Mouse (Mus musculus) MEL (cell line): Measurements from ENCODE around the gene Gid4. TPM values are rescaled to one million over a fixed set of nuclear protein-coding genes. Genes with fewer than 3 reads are reported as not detected.

Experiments
- DNase-seq: peaks from one replicate; pipeline ENCODE4 v3.0.0; 2011; ENCODE audit warnings: low read depth, low spot score
- H3K27ac ChIP-seq: 2 replicates; pipeline ENCODE4 v1.5.1; 2012; ENCODE audit warnings: low read depth, mild to moderate bottlenecking, control low read depth, low read length, moderate library complexity; ENCODE audit not compliant: control insufficient read depth
- H3K27me3 ChIP-seq, 2 experiments: fragments of 150-350 bp in 1 of 2; sonication (generic) in 1 of 2; 2 replicates each; pipeline ENCODE4 v1.6.1; 2012; ENCODE audit warnings: low read length in 2 of 2, mild to moderate bottlenecking in 2 of 2, improper control_type of control experiment in 1 of 2, moderate library complexity in 1 of 2; ENCODE audit not compliant: insufficient read depth in 2 of 2, control insufficient read depth in 1 of 2
- H3K36me3 ChIP-seq, 2 experiments: 2 replicates each; pipeline ENCODE4 v1.6.1; 2012 to 2014; ENCODE audit warnings: low read length in 2 of 2, improper control_type of control experiment in 1 of 2, inconsistent platforms in 1 of 2, mild to moderate bottlenecking in 1 of 2; ENCODE audit not compliant: insufficient read depth in 2 of 2, control insufficient read depth in 1 of 2
- H3K4me1 ChIP-seq, 2 experiments: fragments of 150-350 bp in 1 of 2; sonication (generic) in 1 of 2; 2 replicates each; pipeline ENCODE4 v1.6.1; 2012; ENCODE audit warnings: low read length in 2 of 2, improper control_type of control experiment in 1 of 2, mild to moderate bottlenecking in 1 of 2; ENCODE audit not compliant: insufficient read depth in 2 of 2, control insufficient read depth in 1 of 2
- H3K4me3 ChIP-seq, 2 experiments: fragments of 150-350 bp in 1 of 2; sonication (generic) in 1 of 2; 2 replicates each; pipeline ENCODE4 v1.5.1; 2012; ENCODE audit warnings: low read depth in 2 of 2, low read length in 2 of 2, mild to moderate bottlenecking in 2 of 2, moderate library complexity in 2 of 2, control low read depth in 1 of 2, improper control_type of control experiment in 1 of 2; ENCODE audit not compliant: control insufficient read depth in 1 of 2, insufficient read depth in 1 of 2
- H3K79me2 ChIP-seq: 2 replicates; pipeline ENCODE4 v1.6.1; 2012; ENCODE audit warnings: mild to moderate bottlenecking, low read length, moderate library complexity; ENCODE audit not compliant: control insufficient read depth, poor library complexity, insufficient read depth
- H3K9ac ChIP-seq: 2 replicates; pipeline ENCODE4 v1.6.1; 2012; ENCODE audit warnings: low read depth, mild to moderate bottlenecking, control low read depth, low read length, moderate library complexity; ENCODE audit not compliant: control insufficient read depth, poor library complexity, severe bottlenecking
- H3K9me3 ChIP-seq: fragments of 150-350 bp; sonication (generic); replicated peaks from 2 replicates; pipeline ENCODE4 v1.6.1; 2012; ENCODE audit warnings: mild to moderate bottlenecking, low read length, improper control_type of control experiment, moderate library complexity; ENCODE audit not compliant: insufficient read depth
- BHLHE40 ChIP-seq: IDR thresholded peaks from 2 replicates; pipeline ENCODE4 v1.6.1; 2012; ENCODE audit warnings: low read depth, mild to moderate bottlenecking, inconsistent platforms, low read length, improper control_type of control experiment, borderline replicate concordance
- CHD2 ChIP-seq: IDR thresholded peaks from 2 replicates; pipeline ENCODE4 v1.6.1; 2011; ENCODE audit warnings: low read length, improper control_type of control experiment
- CTCF ChIP-seq, 3 experiments: IDR thresholded peaks in 2 of 3; conservative IDR thresholded peaks in 1 of 3; 2 replicates each; pipeline ENCODE4 v1.5.1; 2011 to 2012; ENCODE audit warnings: low read length in 3 of 3, low read depth in 2 of 3, mild to moderate bottlenecking in 2 of 3, improper control_type of control experiment in 1 of 3, inconsistent platforms in 1 of 3, mixed read lengths in 1 of 3, moderate library complexity in 1 of 3; ENCODE audit not compliant: control insufficient read depth in 1 of 3, insufficient read depth in 1 of 3, poor library complexity in 1 of 3, severe bottlenecking in 1 of 3
- ETS1 ChIP-seq: IDR thresholded peaks from 2 replicates; pipeline ENCODE4 v1.6.1; 2012; ENCODE audit warnings: low read depth, mild to moderate bottlenecking, inconsistent platforms, low read length, improper control_type of control experiment, moderate library complexity
- GABPA ChIP-seq: IDR thresholded peaks from 2 replicates; pipeline ENCODE4 v1.6.1; 2012; ENCODE audit warnings: low read depth, mild to moderate bottlenecking, inconsistent platforms, low read length, improper control_type of control experiment, moderate library complexity
- JUND ChIP-seq: IDR thresholded peaks from 2 replicates; pipeline ENCODE4 v1.6.1; 2011; ENCODE audit warnings: low read depth, mild to moderate bottlenecking, improper control_type of control experiment, low read length
- KAT2A ChIP-seq: conservative IDR thresholded peaks from 2 replicates; pipeline ENCODE4 v1.6.1; 2012; ENCODE audit warnings: low read depth, low read length, improper control_type of control experiment, inconsistent platforms
- MAFK ChIP-seq: IDR thresholded peaks from 2 replicates; pipeline ENCODE4 v1.6.1; 2011; ENCODE audit warnings: low read depth, mild to moderate bottlenecking, low read length, improper control_type of control experiment, borderline replicate concordance
- MAZ ChIP-seq: IDR thresholded peaks from 2 replicates; pipeline ENCODE4 v1.6.1; 2012; ENCODE audit warnings: low read depth, mild to moderate bottlenecking, inconsistent platforms, low read length, improper control_type of control experiment
- MXI1 ChIP-seq: IDR thresholded peaks from 2 replicates; pipeline ENCODE4 v1.6.1; 2011; ENCODE audit warnings: mild to moderate bottlenecking, low read depth, low read length, improper control_type of control experiment
- MYC ChIP-seq: IDR thresholded peaks from 2 replicates; pipeline ENCODE4 v1.6.1; 2011; ENCODE audit warnings: low read depth, mild to moderate bottlenecking, low read length, improper control_type of control experiment, moderate library complexity
- POLR2A ChIP-seq, 2 experiments: IDR thresholded peaks; 2 replicates each; pipeline ENCODE4 v1.6.1; 2011 to 2012; ENCODE audit warnings: low read length in 2 of 2, mild to moderate bottlenecking in 2 of 2, control low read depth in 1 of 2, improper control_type of control experiment in 1 of 2, low read depth in 1 of 2, moderate library complexity in 1 of 2; ENCODE audit not compliant: control insufficient read depth in 1 of 2, insufficient read depth in 1 of 2, poor library complexity in 1 of 2
- POLR2AphosphoS2 ChIP-seq: IDR thresholded peaks from 2 replicates; pipeline ENCODE4 v1.6.1; 2011; ENCODE audit warnings: low read length, improper control_type of control experiment
- RCOR1 ChIP-seq: IDR thresholded peaks from 2 replicates; pipeline ENCODE4 v1.6.1; 2012; ENCODE audit warnings: low read depth, mild to moderate bottlenecking, inconsistent platforms, low read length, improper control_type of control experiment
- TCF12 ChIP-seq: IDR thresholded peaks from 2 replicates; pipeline ENCODE4 v1.6.1; 2014; ENCODE audit warnings: low read depth, mild to moderate bottlenecking, inconsistent platforms, low read length, improper control_type of control experiment, moderate library complexity
- UBTF ChIP-seq: IDR thresholded peaks from 2 replicates; pipeline ENCODE4 v1.6.1; 2012; ENCODE audit warnings: low read depth, mild to moderate bottlenecking, inconsistent platforms, low read length, improper control_type of control experiment, moderate library complexity, borderline replicate concordance; ENCODE audit not compliant: insufficient read depth
- ZKSCAN1 ChIP-seq: IDR thresholded peaks from 2 replicates; pipeline ENCODE4 v1.6.1; 2012; ENCODE audit warnings: low read depth, mild to moderate bottlenecking, inconsistent platforms, low read length, improper control_type of control experiment, moderate library complexity
- ZMIZ1 ChIP-seq: IDR thresholded peaks from 2 replicates; pipeline ENCODE4 v1.6.1; 2012; ENCODE audit warnings: low read depth, mild to moderate bottlenecking, inconsistent platforms, low read length, improper control_type of control experiment, moderate library complexity
- ZNF384 ChIP-seq: IDR thresholded peaks from 2 replicates; pipeline ENCODE4 v1.6.1; 2012; ENCODE audit warnings: low read depth, mild to moderate bottlenecking, inconsistent platforms, low read length, improper control_type of control experiment
- polyA plus RNA-seq, 2 experiments: library from polyadenylated mRNA; stranded (reverse) in 1 of 2; unstranded in 1 of 2; fragments of >175 nt in 1 of 2; fragments of >200 nt in 1 of 2; gene quantifications; 2 replicates each; pipeline versions ENCODE4 v1.2.1 to v1.2.4; 2012; ENCODE audit warnings: low replicate concordance in 2 of 2, low read depth in 1 of 2; ENCODE audit not compliant: insufficient read length in 2 of 2, insufficient read depth in 1 of 2, missing spikeins in 1 of 2
- total RNA-seq: library from RNA; depleted of rRNA; stranded (reverse); fragments of 300-350 nt; gene quantifications from 2 replicates; pipeline ENCODE4 v1.2.3, GENCODE M21; 2012

Gene Gid4
- total and polyA plus RNA-seq, 3 experiments: 25.3 to 114 (median 28.6) TPM

DNA sequence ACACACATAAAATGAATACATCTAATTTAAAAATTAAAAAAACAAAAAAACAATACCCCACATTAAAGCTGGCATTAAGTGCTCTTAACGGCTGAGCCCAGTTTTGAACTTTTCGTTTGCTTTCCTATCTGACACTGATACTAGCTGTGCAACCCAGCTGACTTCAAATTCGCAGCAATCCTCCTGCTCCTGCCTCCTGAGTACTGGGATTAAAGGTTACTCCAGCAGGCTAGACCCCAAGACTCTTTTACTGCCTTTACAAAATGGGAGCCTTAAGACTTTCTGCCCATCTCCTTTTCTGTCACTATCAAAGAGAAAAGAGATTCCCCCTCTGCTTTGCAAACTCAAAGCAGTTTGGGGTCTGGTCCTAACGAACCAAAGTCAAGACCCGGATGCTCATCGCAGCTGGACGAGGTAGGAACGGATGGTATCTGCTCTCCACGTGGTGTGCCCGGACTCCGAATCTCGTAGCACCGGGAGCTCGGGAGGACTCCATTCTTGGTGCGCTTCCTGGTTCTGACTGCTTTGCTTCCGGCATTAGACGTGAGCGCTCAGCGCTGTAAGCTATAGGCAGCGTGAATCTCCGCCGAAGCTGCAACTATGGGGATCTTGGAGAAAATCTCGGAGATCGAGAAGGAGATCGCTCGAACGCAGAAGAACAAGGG lies 37.3 kb downstream of the Gid4 start, which contains the start of gene Drg2 (continued):
- TF ChIP-seq POLR2A (IDR thresholded peaks at IDR 0.05; ENCODE audit: control insufficient read depth in 1 of 2, insufficient read depth in 1 of 2, low read depth in 1 of 2, low read length in 2 of 2, poor library complexity in 1 of 2) (peak; percentile 77 to 99), ZNF384 (peak; percentile 58), TCF12 (peak; percentile 89), ZMIZ1 (peak; percentile 97), KAT2A (peak; percentile 74), UBTF (peak; percentile 64; the same call in 1 of the 2 replicates), GABPA (no peak), ETS1 (peak; percentile 73), POLR2AphosphoS2 (peak; percentile 98)

DNA sequence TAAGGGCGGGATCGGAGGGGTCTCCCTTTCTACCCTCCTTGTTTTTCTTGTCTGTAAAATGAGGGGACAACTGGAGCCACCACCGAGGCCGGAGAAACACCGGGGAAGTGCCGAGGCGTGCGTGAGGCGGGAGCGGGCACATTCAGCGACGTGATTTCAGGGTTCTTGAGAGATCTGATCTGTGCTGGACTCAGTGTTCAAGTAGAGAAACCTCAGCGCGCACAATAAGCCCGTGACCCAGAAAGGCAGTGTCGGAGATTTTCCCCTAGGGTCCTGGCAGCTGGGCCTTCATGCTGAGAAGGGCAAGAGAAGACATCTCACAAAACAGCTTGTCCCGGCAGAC lies 37.8 kb downstream of the Gid4 start:
- TF ChIP-seq MXI1 (peak; percentile 71; the same call in 1 of the 2 replicates), ZKSCAN1 (no peak)
- peaks cover 16% of the 10 kb centered on the region for H3K79me2 ChIP-seq
- peak overlapping the region; percentile 71 to 90 for H3K4me3 ChIP-seq
- H3K4me1 ChIP-seq: peaks cover 0 to 12% of the 10 kb centered on the region in 2 experiments; a peak in 3 of 4 replicates
- DNase-seq: no peak
- peaks cover 3 to 10% of the 10 kb centered on the region in 2 experiments; a peak in 2 of 4 replicates for H3K36me3 ChIP-seq
- no peaks in the 10 kb centered on the region for H3K9me3 ChIP-seq
- peak overlapping the region; percentile 87 for H3K9ac ChIP-seq
- H3K27ac ChIP-seq: peak overlapping the region; percentile 73
- no peaks in the 10 kb centered on the region for H3K27me3 ChIP-seq

DNA sequence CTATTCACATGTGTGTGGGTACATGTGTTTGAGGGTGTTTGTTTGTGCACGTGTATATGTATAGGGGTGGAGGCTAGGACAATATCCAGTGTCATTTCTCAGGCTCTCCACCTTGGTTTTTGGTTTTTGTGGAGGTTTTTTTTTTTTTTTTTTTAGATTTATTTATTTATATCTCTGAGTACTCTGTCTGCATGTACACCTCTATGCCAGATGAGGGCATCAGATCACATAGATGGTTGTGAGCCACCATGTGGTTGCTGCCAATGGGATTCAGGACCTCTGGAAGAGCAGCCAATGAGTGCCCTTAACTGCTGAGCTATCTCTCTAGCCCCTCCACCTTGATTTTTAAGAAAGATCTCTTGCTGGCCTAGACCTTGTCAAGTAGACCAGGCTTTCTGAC lies 41.0 kb downstream of the Gid4 start:
- Histone ChIP-seq H3K9me3 (no peaks in the 10 kb centered on the region), H3K4me3 (no peak overlapping the region), H3K27me3 (no peaks in the 10 kb centered on the region), H3K79me2 (peaks cover 16% of the 10 kb centered on the region), H3K9ac (no peak overlapping the region), H3K4me1 (peaks cover 0 to 12% of the 10 kb centered on the region in 2 experiments; a peak in 3 of 4 replicates), H3K27ac (no peak overlapping the region), H3K36me3 (peaks cover 9 to 10% of the 10 kb centered on the region in 2 experiments)
- no peak for TF ChIP-seq MAFK
- no peak for TF ChIP-seq ZMIZ1
- no peak for TF ChIP-seq MAZ
- TF ChIP-seq ETS1: no peak
- TF ChIP-seq MYC: no peak
- TF ChIP-seq RCOR1: no peak
- no peak for TF ChIP-seq JUND
- peak; percentile 75; the same call in 1 of the 2 replicates for TF ChIP-seq ZNF384
- no peak for TF ChIP-seq BHLHE40
- no peak for TF ChIP-seq POLR2A (IDR thresholded peaks at IDR 0.05; ENCODE audit: control insufficient read depth in 1 of 2, insufficient read depth in 1 of 2, low read depth in 1 of 2, low read length in 2 of 2, poor library complexity in 1 of 2)
- peak in 2 of 3 experiments; percentile 17 to 20; a peak in 1 of 6 replicates for TF ChIP-seq CTCF (IDR thresholded peaks at IDR 0.05 in 2 of 3, conservative IDR thresholded peaks at IDR 0.05 in 1 of 3; ENCODE audit: control insufficient read depth in 1 of 3, insufficient read depth in 1 of 3, low read depth in 2 of 3, low read length in 3 of 3, poor library complexity in 1 of 3, severe bottlenecking in 1 of 3)
- no peak for TF ChIP-seq CHD2
- no peak for TF ChIP-seq POLR2AphosphoS2
- DNase-seq: peak; percentile 56
